Mouse (Mus musculus): Measurements from ENCODE around the gene Rpl35a. TPM values are rescaled to one million over a fixed set of nuclear protein-coding genes. Genes with fewer than 3 reads are reported as not detected.

The Rpl35a gene
- polyA plus RNA-seq, 2 experiments: 1,006 to 1,399 TPM

DNA sequence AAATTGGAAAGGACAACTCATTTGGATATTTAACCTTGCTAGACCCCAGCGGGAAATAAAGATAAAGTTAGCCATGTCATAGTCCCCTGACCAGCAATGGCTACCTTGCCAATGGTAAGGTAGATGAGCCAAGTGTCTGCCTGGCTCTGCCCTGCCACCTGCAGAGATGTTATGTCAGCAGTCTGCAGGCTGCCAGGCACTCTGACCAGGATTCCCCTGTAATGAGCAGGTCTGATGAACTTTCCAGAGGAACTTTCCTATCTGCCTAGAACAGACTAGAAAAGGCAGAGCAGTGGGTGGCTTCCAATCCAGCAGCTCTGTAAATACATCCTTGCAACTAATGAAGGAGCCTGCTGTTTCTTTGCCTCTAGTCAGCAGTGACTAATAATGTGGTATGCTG lies 41.3 kb upstream of the Rpl35a start:
- ATAC-seq (ENCODE audit: low FRiP score, low read depth): no peak
- H3K36me3 ChIP-seq (ENCODE audit: control insufficient read depth, insufficient read depth, low read length): peaks cover 48% of the 10 kb centered on the region
- 92% methylated on average over 1 of the region's 1 CpGs for WGBS

DNA sequence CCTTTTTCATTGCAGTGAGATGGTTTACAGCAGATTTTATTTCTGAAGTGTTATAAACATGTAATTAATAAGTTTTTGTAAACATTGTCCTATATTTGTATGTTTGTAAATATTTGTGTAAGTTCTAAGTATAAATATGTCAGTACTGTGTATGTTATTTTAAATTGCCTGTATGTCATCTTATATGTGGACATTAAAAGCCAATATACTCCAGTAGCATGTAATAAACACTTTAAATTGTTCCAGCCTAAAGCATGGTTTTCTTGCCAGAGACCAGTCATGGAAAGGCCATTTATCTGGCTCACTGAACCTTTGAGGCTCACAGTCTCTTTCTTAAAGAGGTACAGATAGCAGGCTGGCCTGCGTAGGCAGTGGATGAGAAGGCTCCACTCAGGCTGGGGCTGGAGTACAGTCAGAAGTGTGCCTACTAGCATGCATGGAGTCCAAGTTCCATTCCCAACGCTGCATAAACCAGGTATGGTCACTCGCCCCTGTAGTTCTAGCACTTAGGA lies 40.8 kb upstream of the Rpl35a start:
- WGBS: 97% methylated on average over 3 of the region's 3 CpGs
- H3K4me2 ChIP-seq (replicated peaks; ENCODE audit: low read depth, low read length, severe bottlenecking): no peak overlapping the region
- no peaks in the 10 kb centered on the region for H3K4me1 ChIP-seq (ENCODE audit: control insufficient read depth, insufficient read depth, low read length)
- H3K36me3 ChIP-seq (ENCODE audit: control insufficient read depth, insufficient read depth, low read length): peaks cover 43% of the 10 kb centered on the region
- H3K27me3 ChIP-seq (ENCODE audit: control insufficient read depth, insufficient read depth, low read length): no peaks in the 10 kb centered on the region
- TF ChIP-seq POLR2A (IDR thresholded peaks at IDR 0.05; ENCODE audit: borderline replicate concordance, extremely low read depth, insufficient read depth, insufficient read length): no peak
- H3K9me3 ChIP-seq (ENCODE audit: control insufficient read depth, low read length): no peaks in the 10 kb centered on the region
- no peak overlapping the region for H3K9ac ChIP-seq (ENCODE audit: low read depth, low read length, severe bottlenecking)
- ATAC-seq (ENCODE audit: low FRiP score, low read depth): no peak
- H3K27ac ChIP-seq (replicated peaks; ENCODE audit: low read depth, low read length): no peak overlapping the region
- no peak for DNase-seq (ENCODE audit: low spot score)
- no peak overlapping the region for H3K4me3 ChIP-seq (replicated peaks; ENCODE audit: low read length)

More for the DNA sequence above, 41.3 kb upstream of the Rpl35a start:
- H3K4me2 ChIP-seq (replicated peaks; ENCODE audit: low read depth, low read length, severe bottlenecking): no peak overlapping the region
- no peak for TF ChIP-seq POLR2A (IDR thresholded peaks at IDR 0.05; ENCODE audit: borderline replicate concordance, extremely low read depth, insufficient read depth, insufficient read length)
- no peak overlapping the region for H3K27ac ChIP-seq (replicated peaks; ENCODE audit: low read depth, low read length)
- no peaks in the 10 kb centered on the region for H3K27me3 ChIP-seq (ENCODE audit: control insufficient read depth, insufficient read depth, low read length)
- H3K4me1 ChIP-seq (ENCODE audit: control insufficient read depth, insufficient read depth, low read length): no peaks in the 10 kb centered on the region
- H3K9ac ChIP-seq (ENCODE audit: low read depth, low read length, severe bottlenecking): no peak overlapping the region
- no peak overlapping the region for H3K4me3 ChIP-seq (replicated peaks; ENCODE audit: low read length)
- no peak for DNase-seq (ENCODE audit: low spot score)
- no peaks in the 10 kb centered on the region for H3K9me3 ChIP-seq (ENCODE audit: control insufficient read depth, low read length)

DNA sequence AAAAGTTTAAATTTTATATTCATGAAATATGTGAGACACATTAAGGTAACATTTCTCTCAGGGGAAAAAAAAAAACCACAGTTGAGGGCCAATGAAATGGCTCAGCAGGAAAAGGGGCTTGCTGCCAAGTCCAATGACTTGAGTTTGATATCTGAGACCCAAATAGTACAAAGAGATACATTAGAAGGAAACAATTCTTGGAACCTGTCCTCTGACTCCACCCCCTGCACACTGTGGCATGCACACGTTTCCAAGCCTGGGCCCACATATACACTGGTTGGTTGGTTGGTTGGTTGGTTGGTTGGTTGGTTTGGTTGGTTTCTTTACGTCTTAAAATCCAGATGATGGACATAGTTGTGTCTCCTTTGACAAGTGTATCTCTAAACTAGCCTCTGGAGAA lies 40.3 kb upstream of the Rpl35a start:
- H3K36me3 ChIP-seq (ENCODE audit: control insufficient read depth, insufficient read depth, low read length): peaks cover 37% of the 10 kb centered on the region
- 78% methylated on average over 2 of the region's 2 CpGs for WGBS
- no peak overlapping the region for H3K9ac ChIP-seq (ENCODE audit: low read depth, low read length, severe bottlenecking)
- no peak for TF ChIP-seq POLR2A (IDR thresholded peaks at IDR 0.05; ENCODE audit: borderline replicate concordance, extremely low read depth, insufficient read depth, insufficient read length)
- H3K4me2 ChIP-seq (replicated peaks; ENCODE audit: low read depth, low read length, severe bottlenecking): no peak overlapping the region
- H3K4me3 ChIP-seq (replicated peaks; ENCODE audit: low read length): no peak overlapping the region
- no peak overlapping the region for H3K27ac ChIP-seq (replicated peaks; ENCODE audit: low read depth, low read length)
- ATAC-seq (ENCODE audit: low FRiP score, low read depth) (no peak), DNase-seq (ENCODE audit: low spot score) (no peak)
- H3K4me1 ChIP-seq (ENCODE audit: control insufficient read depth, insufficient read depth, low read length): no peaks in the 10 kb centered on the region
- no peaks in the 10 kb centered on the region for H3K9me3 ChIP-seq (ENCODE audit: control insufficient read depth, low read length)
- no peaks in the 10 kb centered on the region for H3K27me3 ChIP-seq (ENCODE audit: control insufficient read depth, insufficient read depth, low read length)

DNA sequence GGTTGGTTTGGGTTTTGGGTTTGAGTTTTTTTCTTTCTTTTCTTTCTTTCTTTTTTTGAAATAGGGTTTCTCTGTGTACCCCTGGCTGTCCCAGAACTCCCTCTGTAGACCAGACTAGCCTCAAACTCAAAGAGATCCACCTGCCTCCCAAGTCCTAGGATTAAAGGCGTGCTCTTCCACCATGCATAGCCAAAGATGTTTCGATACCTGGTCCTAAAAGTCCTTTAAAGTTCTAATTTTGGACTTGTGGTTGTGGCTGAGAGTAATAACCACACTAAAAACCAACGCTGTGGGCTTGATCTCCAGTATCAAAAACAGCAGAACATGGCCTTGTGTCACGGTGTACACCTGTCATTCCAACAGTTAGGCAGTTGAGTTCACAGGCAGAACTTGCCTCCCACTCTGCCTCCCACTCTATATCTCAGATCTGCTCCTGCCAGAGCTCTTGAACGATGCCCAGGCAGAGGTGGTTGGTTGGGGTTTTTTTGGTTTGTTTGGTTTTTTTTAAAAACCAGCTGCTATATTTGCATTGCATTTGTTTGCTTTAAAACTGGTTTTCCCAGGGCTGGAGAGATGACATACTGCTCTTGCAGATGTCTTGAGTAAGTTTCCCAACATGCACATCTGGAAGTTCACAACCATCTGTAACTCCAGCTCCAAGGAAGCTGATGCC lies 38.4 kb upstream of the Rpl35a start:
- no peak for TF ChIP-seq POLR2A (IDR thresholded peaks at IDR 0.05; ENCODE audit: borderline replicate concordance, extremely low read depth, insufficient read depth, insufficient read length)
- Histone ChIP-seq H3K9ac (ENCODE audit: low read depth, low read length, severe bottlenecking) (no peak overlapping the region), H3K9me3 (ENCODE audit: control insufficient read depth, low read length) (no peaks in the 10 kb centered on the region), H3K36me3 (ENCODE audit: control insufficient read depth, insufficient read depth, low read length) (peaks cover 23% of the 10 kb centered on the region), H3K4me1 (ENCODE audit: control insufficient read depth, insufficient read depth, low read length) (no peaks in the 10 kb centered on the region), H3K4me2 (replicated peaks; ENCODE audit: low read depth, low read length, severe bottlenecking) (no peak overlapping the region), H3K27me3 (ENCODE audit: control insufficient read depth, insufficient read depth, low read length) (no peaks in the 10 kb centered on the region), H3K27ac (replicated peaks; ENCODE audit: low read depth, low read length) (no peak overlapping the region), H3K4me3 (replicated peaks; ENCODE audit: low read length) (no peak overlapping the region)
- DNase-seq (ENCODE audit: low spot score) (no peak), ATAC-seq (ENCODE audit: low FRiP score, low read depth) (no peak)
- WGBS: 87% methylated on average over 5 of the region's 5 CpGs

DNA sequence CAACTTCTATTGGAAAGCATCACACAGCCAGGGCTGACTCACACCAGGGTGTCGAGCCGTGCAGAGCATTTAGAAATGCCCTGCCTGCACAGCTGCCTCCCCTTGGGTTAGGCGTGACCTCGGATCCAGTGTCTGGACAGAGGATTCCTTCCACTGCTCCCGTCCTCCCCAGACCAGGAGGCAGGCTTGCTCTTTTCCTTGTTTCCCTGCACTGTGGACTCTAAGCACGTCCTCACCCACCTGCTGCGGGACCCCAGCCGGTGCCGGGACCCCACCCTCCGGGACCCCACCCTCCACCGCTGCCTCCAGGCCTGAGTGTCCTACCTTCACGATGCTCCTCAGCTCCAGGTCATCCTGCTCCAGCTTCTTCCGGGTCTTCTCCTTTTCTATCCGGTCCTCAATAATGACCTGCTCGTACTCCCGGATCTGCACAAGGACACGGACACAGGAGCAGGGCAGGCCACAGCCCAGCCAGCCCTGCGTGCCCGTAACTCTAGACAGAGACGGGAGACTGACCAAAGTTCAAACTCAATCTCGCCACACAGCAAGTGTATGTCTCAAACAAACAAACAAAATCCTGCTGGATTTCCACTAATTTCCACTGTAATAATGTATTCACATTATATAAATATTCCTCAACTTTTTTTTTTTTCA lies 37.0 kb upstream of the Rpl35a start:
- no peak for TF ChIP-seq POLR2A (IDR thresholded peaks at IDR 0.05; ENCODE audit: borderline replicate concordance, extremely low read depth, insufficient read depth, insufficient read length)
- 71% methylated on average over 21 of the region's 21 CpGs for WGBS
- DNase-seq (ENCODE audit: low spot score) (no peak), ATAC-seq (ENCODE audit: low FRiP score, low read depth) (no peak)
- Histone ChIP-seq H3K36me3 (ENCODE audit: control insufficient read depth, insufficient read depth, low read length) (peaks cover 9% of the 10 kb centered on the region), H3K9ac (ENCODE audit: low read depth, low read length, severe bottlenecking) (no peak overlapping the region), H3K27me3 (ENCODE audit: control insufficient read depth, insufficient read depth, low read length) (no peaks in the 10 kb centered on the region), H3K4me1 (ENCODE audit: control insufficient read depth, insufficient read depth, low read length) (no peaks in the 10 kb centered on the region), H3K9me3 (ENCODE audit: control insufficient read depth, low read length) (no peaks in the 10 kb centered on the region), H3K27ac (replicated peaks; ENCODE audit: low read depth, low read length) (no peak overlapping the region), H3K4me3 (replicated peaks; ENCODE audit: low read length) (no peak overlapping the region), H3K4me2 (replicated peaks; ENCODE audit: low read depth, low read length, severe bottlenecking) (no peak overlapping the region)
